Mouse (Mus musculus): ENCODE measurements around the gene Hic1. TPM values are rescaled to one million over a fixed set of nuclear protein-coding genes. Genes with fewer than 3 reads are reported as not detected.
A peak's percentile ranks its signal among the peaks of the same experiment; 100 is the strongest.

Hic1 gene
- total RNA-seq (2021), result 14.5 and 17.0 TPM in 2 replicates
- long read RNA-seq, experiment 1, partial matches to known transcripts, result 0 of 4 reads
- long read RNA-seq, experiment 1, other reads (novel, unspliced or antisense), result 2 of 4 reads
- long read RNA-seq, experiment 2, partial matches to known transcripts, result 0 of 8 reads
- long read RNA-seq, experiment 2, other reads (novel, unspliced or antisense), result 5 of 8 reads

DNA sequence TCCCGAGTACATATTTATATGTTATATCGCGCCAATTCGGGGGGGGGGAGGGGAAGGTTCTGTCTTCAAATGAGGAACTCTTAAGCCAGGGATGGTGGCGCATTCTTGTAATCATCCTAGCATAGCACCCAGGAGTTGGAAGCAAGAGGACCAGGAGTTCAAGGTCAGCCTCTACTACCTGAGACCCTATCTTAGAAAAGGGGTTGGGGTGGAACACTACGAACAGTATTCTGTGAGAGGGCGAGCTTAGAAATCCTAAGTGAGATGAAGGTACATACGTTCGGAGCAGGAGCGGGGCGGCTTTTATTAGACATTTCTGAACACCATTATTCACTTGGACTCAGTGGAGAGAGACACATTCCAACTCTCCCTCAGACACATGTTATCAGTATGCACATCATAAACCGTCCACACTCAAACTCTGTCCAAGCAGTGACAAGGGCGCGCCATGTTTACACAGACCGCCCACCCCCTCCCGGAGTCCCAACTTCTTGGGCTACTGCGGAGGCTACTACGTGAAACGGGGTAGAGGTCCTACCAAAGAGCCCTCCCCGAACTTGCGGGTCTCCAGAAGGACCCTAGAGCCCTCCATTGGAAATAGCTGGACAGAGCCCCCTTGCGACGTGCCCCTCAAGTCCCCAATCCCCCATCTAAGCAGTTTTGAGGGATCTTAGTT lies at the start of gene Hic1:
Gene Hic1, minus strand, starts transcription at position 115 of the 676 bp plus-strand sequence.
- peak; percentile 39 for DNase-seq

DNA sequence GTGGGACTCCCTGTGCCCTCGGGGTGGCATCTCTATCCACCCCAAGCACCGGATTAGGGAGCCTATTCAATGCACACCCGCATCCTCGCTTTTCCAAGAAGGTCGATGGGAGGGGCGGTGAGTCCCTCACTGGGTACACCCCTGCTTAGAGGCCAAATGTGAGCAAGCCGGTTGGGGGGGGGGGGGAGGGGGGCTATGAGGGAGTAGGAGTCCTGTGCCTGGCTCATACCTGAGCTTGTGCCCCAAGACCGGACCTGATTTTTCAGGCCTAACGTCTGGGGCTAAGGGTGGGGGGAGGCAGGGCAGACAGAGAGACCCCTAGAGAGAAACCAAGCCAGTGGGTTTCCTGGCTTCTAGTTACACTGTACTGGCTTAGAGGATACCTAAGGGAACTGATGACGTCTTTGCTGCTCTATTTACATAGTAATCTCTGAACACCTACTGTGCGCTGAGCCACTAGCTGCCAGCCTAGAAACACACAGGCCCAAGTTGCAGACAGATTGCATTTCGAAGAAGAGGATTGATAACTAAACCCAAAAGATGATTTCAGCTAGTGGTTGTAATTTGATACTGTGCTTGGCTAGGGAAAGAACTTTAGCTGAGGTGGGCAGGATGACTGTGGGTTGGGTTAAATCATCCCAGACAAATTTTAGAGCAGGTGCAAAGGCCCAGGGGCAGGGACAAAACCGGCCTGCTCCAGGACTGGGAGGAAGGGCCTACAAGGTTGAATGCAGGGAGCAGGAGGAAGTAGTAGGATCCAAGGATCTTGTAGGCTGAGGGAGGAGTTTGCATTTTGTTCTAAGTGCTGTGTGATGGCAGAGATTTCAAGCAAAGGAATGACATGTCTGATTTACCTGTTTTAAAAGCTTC lies 45.0 kb upstream of the Hic1 start:
- DNase-seq, result no peak

DNA sequence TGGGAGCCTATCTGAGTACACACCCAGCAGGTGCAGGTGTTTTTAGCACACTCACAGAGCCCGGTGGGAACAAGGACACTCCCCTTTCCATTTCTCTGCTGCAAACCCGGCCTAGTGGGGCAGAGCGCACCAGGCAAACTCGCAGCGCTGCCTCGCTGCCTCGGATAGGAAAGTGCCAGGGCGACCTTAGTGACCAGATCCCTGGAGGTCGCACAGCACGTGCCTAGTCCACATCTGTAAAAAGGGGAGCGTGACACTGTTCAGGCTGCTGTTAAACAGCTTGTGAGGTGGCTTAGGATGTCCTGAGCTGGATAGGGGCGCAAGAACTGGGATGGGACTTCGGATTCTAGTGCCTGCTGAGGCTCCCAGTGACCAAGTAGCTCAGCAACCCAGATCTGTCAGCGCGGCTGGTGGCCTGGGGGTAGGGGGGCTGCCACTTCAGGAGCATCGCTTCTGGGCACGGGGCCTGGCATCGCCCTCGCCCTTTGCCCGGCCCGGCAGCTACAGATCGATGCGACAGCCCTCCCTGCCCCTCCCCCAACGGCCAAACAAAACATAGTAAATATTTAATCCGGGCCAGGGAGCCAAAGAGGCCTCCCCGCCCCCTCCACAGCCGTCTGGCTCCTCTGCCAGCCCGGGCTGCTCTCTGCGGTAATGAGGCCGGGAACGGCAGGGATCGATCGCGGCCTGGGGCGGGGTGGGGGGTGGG lies 44.2 kb upstream of the Hic1 start:
- peak; percentile 74 for DNase-seq

DNA sequence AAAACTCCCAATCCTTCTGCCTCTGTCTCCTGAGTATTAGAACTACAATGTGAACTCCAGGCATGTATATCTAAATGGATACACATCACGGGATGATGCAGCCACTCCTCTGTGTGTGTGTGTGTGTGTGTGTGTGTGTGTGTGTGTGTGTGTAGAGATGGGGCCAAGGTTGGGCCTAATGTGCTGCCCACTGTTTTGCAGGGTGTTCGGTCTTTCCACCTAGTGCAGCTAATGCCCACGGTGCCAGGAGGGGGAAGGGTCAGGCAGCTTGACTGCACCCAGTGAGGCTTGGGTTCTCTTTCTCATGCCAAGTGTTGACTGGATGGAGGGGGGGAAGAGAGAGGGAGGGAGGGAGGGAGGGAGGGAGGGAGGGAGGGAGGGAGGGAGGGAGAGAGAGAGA lies 43.6 kb upstream of the Hic1 start:
- peak; percentile 56 for DNase-seq

DNA sequence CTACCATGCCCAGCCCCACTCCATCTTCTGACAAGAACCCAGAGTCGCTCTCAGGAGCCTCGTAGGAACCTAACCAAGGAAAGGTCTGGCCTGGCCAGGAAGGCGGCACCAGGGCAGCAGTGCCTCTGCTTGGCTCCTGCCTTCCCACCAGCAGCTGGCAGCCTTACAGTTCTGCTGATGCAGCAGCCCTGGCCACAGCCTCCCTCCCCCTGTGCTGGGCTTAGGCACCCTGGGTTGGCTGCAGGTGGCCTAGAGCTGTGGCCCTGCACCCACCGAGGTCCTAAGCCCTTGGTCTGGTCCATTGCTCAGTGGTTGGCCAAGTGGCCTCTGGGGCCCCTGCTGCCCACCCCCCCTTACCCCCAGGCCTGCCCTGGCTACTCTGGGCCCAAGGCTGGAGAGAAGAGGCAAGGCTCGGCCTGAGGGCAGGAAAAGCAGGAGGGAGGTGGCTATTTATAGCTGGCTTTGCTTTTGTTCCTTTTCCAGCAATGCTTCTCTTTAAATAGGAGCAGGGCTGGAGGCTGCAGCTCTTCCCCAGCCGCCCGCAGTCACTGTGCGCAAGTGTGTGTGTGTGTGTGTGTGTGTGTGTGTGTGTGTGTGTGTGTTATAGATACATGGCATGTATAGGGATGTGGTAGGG lies 42.8 kb upstream of the Hic1 start:
- DNase-seq, result peak; percentile 68

DNA sequence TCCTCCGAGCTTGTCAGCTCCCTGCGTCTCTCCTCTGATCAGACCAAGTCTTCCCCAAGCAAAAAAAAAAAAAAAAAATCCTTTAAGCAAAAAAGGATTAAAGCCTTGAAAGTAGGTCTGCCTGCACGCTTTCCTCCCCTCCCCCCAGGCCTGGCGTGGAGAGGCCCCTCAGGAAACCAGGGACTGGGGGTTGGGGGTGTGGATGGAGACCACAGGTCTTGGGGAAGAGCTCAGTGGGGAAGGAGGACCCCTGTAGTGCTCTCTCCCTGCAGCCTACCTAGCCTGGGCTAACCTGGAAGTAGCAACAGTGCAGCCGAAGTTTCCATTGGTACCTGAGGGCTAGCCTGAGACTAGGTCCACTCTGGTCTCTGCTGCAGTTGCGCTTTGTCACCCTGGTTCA lies 41.4 kb upstream of the Hic1 start:
- no peak for DNase-seq

DNA sequence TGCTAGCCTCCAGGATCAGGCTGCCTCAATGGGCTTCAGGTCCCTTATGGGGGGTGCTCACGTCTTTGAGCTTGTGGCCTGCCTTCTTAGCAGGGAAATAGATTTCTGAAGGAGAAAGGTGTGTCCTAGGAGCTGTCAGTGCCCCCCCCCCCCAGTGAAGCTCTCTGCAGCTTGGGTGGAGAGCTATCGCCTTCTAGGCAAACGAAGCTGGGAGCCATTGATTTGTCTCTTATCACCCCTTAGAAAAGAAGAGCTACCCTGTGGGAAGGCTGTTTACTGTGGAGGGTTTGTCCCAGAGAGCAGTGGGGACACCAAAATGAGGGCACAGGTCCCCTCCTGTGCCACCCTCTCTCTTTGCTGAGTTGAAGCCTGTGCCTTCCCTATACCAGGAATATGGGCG lies 40.8 kb upstream of the Hic1 start:
- no peak for DNase-seq

DNA sequence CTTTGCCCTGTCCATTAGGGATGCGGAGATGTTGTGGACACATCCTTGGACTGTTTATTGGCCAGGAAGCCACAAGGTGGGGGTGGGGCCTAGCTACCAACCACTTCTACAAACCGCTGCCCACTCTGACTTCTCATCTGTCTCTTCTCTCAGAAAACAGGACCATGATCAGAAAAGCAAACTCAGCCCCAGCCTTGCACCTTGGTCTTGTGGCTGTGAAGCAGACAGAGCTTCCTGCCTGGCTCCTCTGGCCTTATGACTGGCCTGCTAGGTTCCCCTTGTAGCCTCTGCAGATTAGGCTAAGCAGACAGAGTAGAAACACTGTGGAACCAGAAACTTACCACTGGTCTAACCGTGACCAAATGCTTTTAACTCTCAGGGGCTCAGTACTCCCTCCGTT lies 40.0 kb upstream of the Hic1 start:
- no peak for DNase-seq

DNA sequence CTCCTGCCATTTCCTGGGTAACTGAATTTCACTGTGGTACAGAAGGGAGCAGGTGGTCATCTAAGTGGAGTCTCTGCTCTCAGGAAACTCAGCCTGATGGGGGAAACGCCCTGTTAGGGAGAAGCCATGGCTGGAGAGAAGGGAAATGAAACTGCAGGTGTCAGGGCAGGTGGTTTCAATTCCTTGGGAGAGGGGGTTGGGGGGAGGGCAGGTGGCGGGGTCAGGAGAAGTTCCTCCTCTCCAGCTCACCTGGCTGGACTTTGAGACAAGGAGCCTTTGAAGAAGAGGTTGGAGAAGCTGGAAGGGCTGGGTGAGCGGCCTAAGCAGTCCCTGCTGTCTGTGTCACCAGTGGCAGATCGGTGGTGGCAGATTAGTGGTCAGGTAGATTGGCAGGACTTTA lies 37.0 kb upstream of the Hic1 start:
- DNase-seq, result no peak

DNA sequence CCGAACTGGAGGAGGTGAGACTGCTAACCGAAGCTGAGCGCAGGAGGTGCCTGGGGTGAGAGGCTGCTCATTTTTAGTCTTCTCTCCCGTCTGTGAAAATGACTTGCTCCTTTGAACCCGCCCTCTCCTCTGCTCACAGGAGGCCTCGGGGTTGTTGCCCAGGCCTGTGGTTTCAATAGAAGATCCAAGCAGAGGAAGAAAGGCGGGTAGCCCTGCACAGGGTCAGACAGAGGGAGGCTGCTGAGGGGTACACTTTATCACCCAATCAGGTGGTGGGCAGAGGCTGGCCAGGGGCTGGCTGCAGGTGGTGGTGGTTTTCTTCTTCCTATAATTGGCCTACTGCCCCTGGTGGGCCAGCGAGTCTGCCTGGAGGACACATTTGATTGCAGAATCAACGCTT lies 35.2 kb upstream of the Hic1 start:
- no peak for DNase-seq

DNA sequence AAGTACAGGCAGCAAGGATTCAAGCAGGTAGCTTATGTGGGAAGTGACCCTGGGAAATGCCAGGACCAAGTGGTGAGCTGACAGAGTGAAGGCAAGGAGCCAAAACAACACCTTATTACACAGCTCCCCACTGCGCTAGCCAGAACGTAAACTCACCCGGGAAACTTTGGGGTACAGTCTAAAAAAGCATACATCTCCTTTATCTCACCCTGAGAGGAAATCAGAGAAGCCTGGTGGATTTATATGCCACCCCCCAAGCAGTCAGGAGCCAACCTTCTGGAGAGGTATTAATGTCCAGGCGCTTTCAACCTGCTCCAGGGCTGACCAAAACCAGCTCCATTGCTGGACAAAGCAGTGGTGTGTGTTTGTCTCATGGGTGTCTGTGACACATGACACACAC lies 34.6 kb upstream of the Hic1 start:
- no peak for DNase-seq

DNA sequence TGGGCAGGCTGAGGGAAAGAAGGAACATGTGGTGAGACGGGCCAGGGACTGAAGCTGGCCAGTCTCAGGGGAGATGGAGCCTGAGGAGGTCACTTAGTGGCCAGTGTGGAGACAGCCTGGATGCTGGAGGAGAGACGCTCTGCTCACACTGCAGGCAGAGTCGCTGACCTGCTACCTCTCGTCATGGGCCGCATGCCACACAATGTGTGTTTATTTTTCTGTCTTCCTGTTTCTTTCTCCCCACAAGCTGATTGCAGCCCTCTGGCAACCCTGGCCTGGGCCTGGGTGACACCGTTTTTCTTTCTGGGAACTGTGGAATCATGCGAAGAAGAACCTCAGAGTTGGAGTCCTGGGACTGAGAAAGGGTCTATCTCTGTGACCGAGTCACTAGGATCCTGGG lies 32.4 kb upstream of the Hic1 start:
- no peak for DNase-seq

DNA sequence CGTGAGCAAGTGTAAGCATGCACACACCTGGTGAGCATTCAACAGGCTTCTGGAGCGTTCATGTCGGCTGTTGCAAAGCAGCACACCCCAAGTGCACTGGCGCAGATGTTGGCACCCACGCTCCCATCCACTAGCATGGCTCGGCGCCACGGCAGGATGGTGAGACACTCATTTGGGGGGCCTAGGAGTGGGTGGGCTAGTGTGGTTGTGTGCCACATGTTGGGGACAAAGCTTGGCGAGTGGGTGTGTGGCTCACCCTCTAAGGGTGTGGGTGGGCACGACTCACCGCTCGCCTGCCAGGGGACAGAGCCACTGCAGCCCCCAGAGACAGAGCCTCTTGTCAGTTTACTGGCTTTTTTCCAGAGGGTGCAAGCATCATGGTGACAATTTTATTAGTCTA lies 31.6 kb upstream of the Hic1 start:
- DNase-seq, result no peak

DNA sequence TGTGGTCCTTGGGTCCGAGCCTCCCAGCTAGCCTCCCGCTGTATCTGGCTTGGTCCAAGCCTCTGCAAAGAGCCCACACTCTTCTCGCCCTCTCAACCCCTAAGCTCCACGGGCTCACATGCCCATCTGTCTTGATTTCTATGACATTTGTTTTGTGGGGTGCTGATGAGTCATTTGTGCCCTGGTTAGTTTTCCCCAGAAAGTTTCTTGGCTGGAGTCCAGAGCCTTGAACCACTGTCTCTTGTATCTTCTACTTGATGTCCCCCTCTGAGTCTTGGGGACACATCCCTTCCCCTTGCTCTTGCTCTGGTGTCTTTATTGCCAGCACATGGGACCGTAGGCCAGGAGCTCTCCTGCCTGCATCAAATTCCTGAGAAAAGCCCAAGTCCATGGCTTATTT lies 30.6 kb upstream of the Hic1 start:
- DNase-seq, result peak; percentile 43

DNA sequence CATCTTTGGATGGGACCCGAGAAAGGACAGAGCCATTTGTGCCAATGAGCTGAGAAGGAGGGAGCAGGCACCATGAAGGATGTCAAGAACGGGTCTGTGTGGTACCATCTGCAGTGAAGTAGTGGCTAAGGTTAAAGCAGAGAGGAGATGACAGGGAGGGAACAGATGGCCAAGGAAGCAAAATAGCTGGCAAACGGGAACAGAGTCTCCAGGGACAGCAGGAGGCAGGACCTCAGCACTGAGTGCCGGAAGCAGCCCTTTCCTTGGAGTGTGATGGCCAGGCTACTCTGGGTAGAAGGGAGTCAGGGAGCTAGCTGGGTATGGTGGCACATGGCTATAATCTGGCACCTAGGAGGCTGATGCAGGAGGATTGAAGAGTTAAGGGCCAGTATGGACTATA lies 29.5 kb upstream of the Hic1 start:
- no peak for DNase-seq

DNA sequence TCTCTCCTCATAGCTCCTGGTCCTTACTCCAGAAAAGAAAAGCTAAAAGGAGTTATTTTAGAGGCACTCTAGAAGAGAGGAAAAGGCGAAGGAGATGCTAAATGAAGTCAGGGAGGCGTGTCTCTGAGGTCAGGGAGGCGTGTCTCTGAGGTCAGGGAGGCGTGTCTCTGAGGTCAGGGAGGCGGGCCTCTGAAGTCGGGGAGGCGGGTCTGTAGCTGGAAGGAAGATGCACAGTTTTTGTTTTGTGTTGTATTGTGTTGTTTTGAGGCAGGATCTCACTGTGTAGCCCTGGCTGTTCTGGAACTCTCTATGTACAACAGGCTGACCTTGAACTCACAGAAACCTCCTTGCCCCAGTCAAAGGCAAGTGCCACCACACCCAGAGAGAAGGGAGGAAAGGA lies 28.6 kb upstream of the Hic1 start:
- no peak for DNase-seq

DNA sequence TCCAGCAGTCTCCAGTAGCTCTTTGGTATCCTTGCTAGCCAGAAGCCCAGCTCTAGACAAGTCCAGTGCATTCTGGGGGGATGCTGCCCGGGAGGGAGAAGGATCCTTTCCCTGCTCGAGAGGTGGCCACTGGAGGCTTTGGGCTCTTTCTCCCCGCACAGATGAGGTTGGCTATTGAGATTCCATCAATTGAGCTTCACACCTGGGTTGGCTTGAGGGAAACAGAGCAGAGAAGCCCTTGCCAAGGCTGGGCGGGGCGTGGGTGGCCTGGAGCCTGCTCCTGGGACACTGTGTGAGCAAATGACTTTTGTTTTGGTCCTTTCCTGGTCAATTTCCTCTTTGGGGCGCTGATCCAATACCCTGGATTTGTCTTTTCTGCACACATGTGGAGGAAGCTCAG lies 26.8 kb upstream of the Hic1 start:
- DNase-seq, result no peak

DNA sequence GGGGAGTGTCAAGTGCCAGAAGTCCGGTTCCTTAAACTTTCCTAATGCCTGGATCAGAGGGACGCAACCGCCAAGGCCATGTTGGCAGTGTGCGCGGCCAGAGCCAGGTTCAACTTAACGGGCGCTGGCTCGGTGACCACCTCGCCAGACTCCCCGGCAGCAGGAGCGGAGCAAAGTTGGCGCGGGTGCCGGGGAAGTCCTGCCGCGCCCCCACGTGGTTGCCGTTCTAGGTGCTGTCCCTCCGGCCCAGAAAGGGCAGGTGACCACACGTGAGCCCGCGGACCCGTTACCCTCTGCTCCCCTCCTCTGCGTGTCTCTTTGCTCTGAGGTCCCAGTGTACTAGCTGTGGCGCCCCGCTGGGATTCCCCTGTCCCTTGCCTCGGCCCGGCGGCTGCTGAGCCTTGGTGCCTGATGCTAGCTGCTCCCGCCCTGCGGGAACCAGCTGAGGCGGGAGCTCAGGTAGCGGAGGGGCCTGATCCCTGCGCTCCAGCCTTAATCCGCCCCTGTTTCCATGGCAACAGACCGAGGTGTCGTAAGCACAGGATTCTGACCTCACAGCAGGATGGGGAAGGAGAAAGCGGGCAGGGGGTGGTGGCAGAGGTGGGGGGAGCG lies 25.6 kb upstream of the Hic1 start:
- DNase-seq, result peak; percentile 72

DNA sequence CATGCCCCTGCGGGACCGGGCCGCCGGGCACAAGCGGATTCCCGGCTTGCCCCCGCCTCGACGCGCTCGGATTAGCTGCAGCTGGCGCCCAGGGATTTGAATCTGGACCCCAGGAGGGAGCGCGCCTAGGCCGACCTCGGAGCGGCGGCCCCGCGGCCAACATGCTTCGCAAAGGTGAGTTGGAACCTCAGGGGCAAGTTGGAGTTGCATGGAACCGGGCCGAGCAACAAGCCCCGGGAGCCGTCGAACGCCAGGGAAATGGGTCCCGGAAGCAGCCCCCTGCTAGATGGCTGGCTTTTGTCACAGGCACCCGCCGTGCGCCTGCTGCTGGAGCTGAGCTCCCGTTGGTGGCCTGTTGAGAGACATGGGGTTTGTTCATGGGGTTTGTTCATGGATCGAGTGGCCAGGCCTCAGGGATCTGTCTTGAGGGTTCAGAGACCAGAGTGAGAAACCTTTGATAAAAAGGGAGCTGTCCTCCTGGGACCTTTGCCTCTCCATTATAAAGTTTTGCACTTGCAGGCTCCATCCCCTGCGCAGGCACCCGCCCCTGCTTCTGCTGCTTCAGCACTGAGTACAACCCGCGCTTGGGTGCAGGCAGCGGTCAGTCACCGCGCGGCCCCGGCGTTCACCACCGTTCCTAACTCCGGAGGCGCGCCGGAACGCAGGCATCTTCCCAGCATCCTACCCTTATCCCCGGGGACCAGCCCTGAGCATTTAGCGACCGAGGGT lies 25.0 kb upstream of the Hic1 start:
- DNase-seq, result peak; percentile 62

DNA sequence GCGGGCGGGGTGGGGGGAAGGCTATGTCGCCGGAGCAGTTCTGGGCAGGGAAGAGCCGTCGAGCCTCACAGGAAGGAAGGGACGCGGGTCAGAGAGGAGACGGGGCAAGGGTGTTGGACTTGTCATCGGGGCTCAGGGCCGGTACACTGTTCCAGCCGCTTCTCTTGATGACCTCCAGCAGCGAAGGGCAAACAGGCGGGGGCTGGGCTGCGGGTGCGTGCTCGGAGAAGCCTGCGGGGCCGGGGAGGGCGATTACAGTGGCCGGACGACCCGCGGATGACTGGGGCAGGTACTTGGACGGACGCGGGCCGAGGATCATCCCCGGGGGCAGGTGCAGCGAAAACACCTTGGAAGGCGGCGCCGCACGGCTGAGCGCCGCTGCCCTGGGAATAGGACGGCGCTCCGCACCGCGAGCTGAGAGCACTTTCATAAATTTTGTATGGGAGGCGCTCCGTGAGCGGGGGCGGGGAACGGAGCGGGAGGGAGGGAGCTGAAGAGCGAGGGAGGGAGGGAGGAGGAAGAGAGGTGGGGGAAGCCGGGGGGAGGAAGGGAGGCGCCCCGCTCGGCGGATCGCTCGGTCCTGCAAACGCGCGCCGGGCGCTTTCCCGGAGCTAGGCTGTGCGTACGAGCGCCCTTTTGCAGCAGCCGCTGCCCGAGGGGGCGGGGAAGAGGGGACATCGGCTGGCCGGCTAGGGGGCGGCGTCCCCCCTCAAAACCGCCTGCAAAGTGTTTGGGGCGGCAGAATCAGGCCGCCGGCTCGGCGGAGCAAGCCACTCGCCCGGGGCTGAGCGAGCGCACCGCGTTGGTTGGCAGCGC lies 24.1 kb upstream of the Hic1 start, which contains the start of gene Rtn4rl1:
Gene Rtn4rl1, plus strand, starts transcription at position 528 of the 816 bp plus-strand sequence.
- DNase-seq, result peak; percentile 90

Data from adrenal gland, postnatal 14 days (tissue).